Mouse (Mus musculus) bone marrow, adult 2 months (tissue): ENCODE data around the gene Hpgd. TPM values are rescaled to one million over a fixed set of nuclear protein-coding genes. Genes with fewer than 3 reads are reported as not detected.
"Not testable (repeated sequence)": the region's sequence is repeated elsewhere in the genome, so short reads cannot be mapped to it uniquely, and the experiment has no call there.

Experiments
- H3K27ac ChIP-seq: fragments of 200-500 bp; 2 replicates; pipeline ENCODE4 v1.5.1; 2012; ENCODE audit warnings: low read depth, mild to moderate bottlenecking, control low read depth, inconsistent platforms, low read length; ENCODE audit not compliant: control insufficient read depth, poor library complexity, insufficient read depth
- H3K4me1 ChIP-seq: fragments of 200-500 bp; 2 replicates; pipeline ENCODE4 v1.6.1; 2011; ENCODE audit warnings: low read length; ENCODE audit not compliant: control insufficient read depth, insufficient read depth
- H3K4me3 ChIP-seq: fragments of 200-500 bp; replicated peaks from 2 replicates; pipeline ENCODE3; 2011; ENCODE audit warnings: mild to moderate bottlenecking, low read depth, low read length, control low read depth; ENCODE audit not compliant: control insufficient read depth
- CTCF ChIP-seq: fragments of 200-500 bp; IDR thresholded peaks from 2 replicates; pipeline ENCODE4 v1.5.1; 2011; ENCODE audit warnings: low read length, control low read depth; ENCODE audit not compliant: control insufficient read depth, insufficient read depth
- POLR2A ChIP-seq: fragments of 200-500 bp; IDR thresholded peaks from 2 replicates; pipeline ENCODE4 v1.6.1; 2011; ENCODE audit warnings: low read depth, mild to moderate bottlenecking, control low read depth, low read length, borderline replicate concordance; ENCODE audit not compliant: control insufficient read depth
- WGBS: fragments of 180-500 bp; shearing (Covaris S2); methylation state at CpG from one replicate; pipeline ENCODE4 v1.1.7; 2018; 5-methylcytosine and 5-hydroxymethylcytosine counted together
- polyA plus RNA-seq: library from polyadenylated mRNA; stranded (reverse); fragments of >200 nt; gene quantifications from 2 replicates; pipeline ENCODE4 v1.2.4, GENCODE M21; 2011; ENCODE audit warnings: low replicate concordance; ENCODE audit not compliant: missing spikeins, insufficient read depth, insufficient read length

Hpgd gene
- polyA plus RNA-seq, result 9.1 and 15.9 TPM in 2 replicates

- no peaks in the 10 kb centered on the region; the same call in 1 of the 2 replicates for H3K4me1 ChIP-seq
- H3K4me3 ChIP-seq, result peak within 1 kb of the TSS; percentile 53
- peak within 1 kb of the TSS; percentile 38; the same call in 1 of the 2 replicates for H3K27ac ChIP-seq
- TF ChIP-seq CTCF (no peak), POLR2A (peak; percentile 31; the same call in 1 of the 2 replicates)
- WGBS, result 2% methylated on average over 33 of the region's 33 CpGs
These were observed at the start of gene Hpgd for GRCm38 (mm10) chr8:56294373-56294877. Gene Hpgd, plus strand, starts transcription at chr8:56294585.

- 74% methylated on average over 3 of the region's 3 CpGs for WGBS
These were observed 42.7 kb upstream of the Hpgd start for GRCm38 (mm10) chr8:56251728-56252127.

GRCm38 (mm10) chr8:56252314-56252713 lies 42.1 kb upstream of the Hpgd start:
- Histone ChIP-seq H3K4me3 (no peak overlapping the region), H3K4me1 (no peaks in the 10 kb centered on the region), H3K27ac (no peak overlapping the region)
- WGBS, result 74% methylated on average over 1 of the region's 1 CpGs
- no peak for TF ChIP-seq POLR2A
- TF ChIP-seq CTCF, result no peak

More at GRCm38 (mm10) chr8:56251728-56252127, 42.7 kb upstream of the Hpgd start:
- not testable (repeated sequence) for H3K4me1 ChIP-seq, H3K4me3 ChIP-seq, H3K27ac ChIP-seq

GRCm38 (mm10) chr8:56261190-56261589 lies 33.2 kb upstream of the Hpgd start:
- TF ChIP-seq POLR2A, result no peak
- no peak for TF ChIP-seq CTCF
- 80% methylated on average over 1 of the region's 1 CpGs for WGBS
- Histone ChIP-seq H3K27ac (no peak overlapping the region), H3K4me1 (no peaks in the 10 kb centered on the region), H3K4me3 (no peak overlapping the region)

- Histone ChIP-seq H3K4me1 (no peaks in the 10 kb centered on the region), H3K27ac (no peak overlapping the region), H3K4me3 (no peak overlapping the region)
- TF ChIP-seq CTCF (no peak), POLR2A (no peak)
- 72% methylated on average over 10 of the region's 10 CpGs for WGBS
These were observed 24.4 kb upstream of the Hpgd start for GRCm38 (mm10) chr8:56269687-56270663.

GRCm38 (mm10) chr8:56272934-56273333 lies 21.5 kb upstream of the Hpgd start:
- TF ChIP-seq POLR2A, result no peak
- no peak for TF ChIP-seq CTCF
- 48% methylated on average over 1 of the region's 1 CpGs for WGBS
- H3K4me1 ChIP-seq, result no peaks in the 10 kb centered on the region

GRCm38 (mm10) chr8:56275316-56275715 lies 19.1 kb upstream of the Hpgd start:
- Histone ChIP-seq H3K27ac (no peak overlapping the region), H3K4me3 (no peak overlapping the region), H3K4me1 (no peaks in the 10 kb centered on the region)
- no peak for TF ChIP-seq POLR2A
- TF ChIP-seq CTCF, result no peak

More at GRCm38 (mm10) chr8:56272934-56273333, 21.5 kb upstream of the Hpgd start:
- no peak overlapping the region for H3K27ac ChIP-seq
- no peak overlapping the region for H3K4me3 ChIP-seq

- Histone ChIP-seq H3K4me3 (no peak overlapping the region), H3K27ac (no peak overlapping the region), H3K4me1 (no peaks in the 10 kb centered on the region)
- WGBS, result 60% methylated on average over 7 of the region's 9 CpGs
- TF ChIP-seq CTCF, result no peak
These were observed 16.4 kb upstream of the Hpgd start for GRCm38 (mm10) chr8:56277810-56278528.
